ENCODE assay signal across 7 mouse cellular contexts in the genomic region with DNA sequence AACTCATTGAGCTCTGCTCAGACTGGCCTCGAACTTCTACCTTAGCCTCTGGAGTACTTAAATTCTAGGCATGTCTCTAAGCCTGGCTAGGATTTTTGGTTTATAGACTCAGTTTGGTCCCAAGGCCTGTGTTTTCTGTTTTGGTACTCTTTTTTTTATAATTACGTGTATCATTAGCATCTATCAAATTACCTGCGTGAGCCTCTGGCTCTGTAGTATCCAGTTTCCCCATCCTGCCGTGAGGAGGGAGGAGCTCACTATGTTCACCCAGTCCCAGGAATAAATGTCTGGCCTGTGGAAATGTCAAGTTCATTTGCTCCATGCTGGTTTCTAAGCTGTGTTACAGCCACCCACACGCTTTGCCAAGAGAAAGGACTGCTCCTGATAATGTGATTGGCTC. TPM values are rescaled to one million over a fixed set of nuclear protein-coding genes. Genes with fewer than 3 reads are reported as not detected.
DNase-seq lines count a peak whose midpoint lies in the region; ATAC-seq and TF ChIP-seq lines count a peak whose summit lies in the region.

No protein-coding gene starts in this region.

- WGBS in lung, embryonic 14.5 days = 26% methylated on average over 5 of the region's 5 CpGs
- 19% methylated on average over 5 of the region's 5 CpGs for WGBS in embryonic facial prominence, embryonic 14.5 days
- WGBS in intestine, embryonic 16.5 days = 35% methylated on average over 5 of the region's 5 CpGs
- WGBS in small intestine, adult 2 months = 40% methylated on average over 5 of the region's 5 CpGs

- H3K9me3 ChIP-seq in lung, embryonic 14.5 days (ENCODE audit: low read depth, low read length) = no peaks in the 10 kb centered on the region
- H3K9me3 ChIP-seq in embryonic facial prominence, embryonic 14.5 days (ENCODE audit: control insufficient read depth, low read length) = no peaks in the 10 kb centered on the region
- no peaks in the 10 kb centered on the region for H3K9me3 ChIP-seq in intestine, embryonic 16.5 days (ENCODE audit: control insufficient read depth, low read length)

- no peaks in the 10 kb centered on the region for H3K36me3 ChIP-seq in lung, embryonic 14.5 days (ENCODE audit: insufficient read depth)
- 0 out of 2 replicates have a peak, but pooled peaks cover 2% of the 10 kb centered on the region for H3K36me3 ChIP-seq in embryonic facial prominence, embryonic 14.5 days (ENCODE audit: control insufficient read depth, insufficient read depth, low read length)
- no peaks in the 10 kb centered on the region for H3K36me3 ChIP-seq in intestine, embryonic 16.5 days (ENCODE audit: control insufficient read depth, insufficient read depth, low read length)
- no peaks in the 10 kb centered on the region for H3K36me3 ChIP-seq in small intestine, adult 2 months (ENCODE audit: control insufficient read depth, insufficient read depth, low read length)

- no peak for TF ChIP-seq POLR2A in small intestine, adult 2 months (IDR thresholded peaks at IDR 0.05; ENCODE audit: low read depth, low read length)

- no peak overlapping the region for H3K27ac ChIP-seq in lung, embryonic 14.5 days (ENCODE audit: low read depth)
- H3K27ac ChIP-seq in embryonic facial prominence, embryonic 14.5 days (replicated peaks; ENCODE audit: low read depth, low read length) = no peak overlapping the region
- H3K27ac ChIP-seq in intestine, embryonic 16.5 days (ENCODE audit: low read length) = peak overlapping the region; percentile 39; the same call in 1 of the 2 replicates
- H3K27ac ChIP-seq in small intestine, adult 2 months (ENCODE audit: insufficient read depth, low read depth, low read length) = no peak overlapping the region

- H3K27me3 ChIP-seq in lung, embryonic 14.5 days (ENCODE audit: insufficient read depth, low read length) = no peaks in the 10 kb centered on the region
- H3K27me3 ChIP-seq in embryonic facial prominence, embryonic 14.5 days (replicated peaks; ENCODE audit: control insufficient read depth, insufficient read depth, low read length) = no peaks in the 10 kb centered on the region
- no peaks in the 10 kb centered on the region for H3K27me3 ChIP-seq in intestine, embryonic 16.5 days (replicated peaks; ENCODE audit: control insufficient read depth, insufficient read depth, low read length)
- H3K27me3 ChIP-seq in small intestine, adult 2 months (ENCODE audit: control insufficient read depth, insufficient read depth, low read length) = no peaks in the 10 kb centered on the region

- H3K9ac ChIP-seq in lung, embryonic 14.5 days = peak overlapping the region; percentile 30
- H3K9ac ChIP-seq in embryonic facial prominence, embryonic 14.5 days (ENCODE audit: low read depth, low read length) = peak overlapping the region; percentile 49
- H3K9ac ChIP-seq in intestine, embryonic 16.5 days (ENCODE audit: low read depth, low read length) = peak overlapping the region; percentile 44

- peak overlapping the region; percentile 98 for H3K4me3 ChIP-seq in lung, embryonic 14.5 days (ENCODE audit: low read depth, low read length)
- peak overlapping the region; percentile 98 for H3K4me3 ChIP-seq in embryonic facial prominence, embryonic 14.5 days (ENCODE audit: low read depth, low read length)
- H3K4me3 ChIP-seq in intestine, embryonic 16.5 days (ENCODE audit: low read length) = peak overlapping the region; percentile 20
- peak overlapping the region; percentile 5; the same call in 1 of the 2 replicates for H3K4me3 ChIP-seq in small intestine, adult 2 months (ENCODE audit: low read depth, low read length)

- peak; percentile 26 for DNase-seq in lung, embryonic 14.5 days
- no peak for DNase-seq in lung, postnatal 4 days
- DNase-seq in embryonic facial prominence, embryonic 14.5 days (ENCODE audit: low spot score) = no peak
- no peak for DNase-seq in layer of hippocampus, adult 9-10 months (ENCODE audit: low spot score)
- DNase-seq in kidney, postnatal 4 days = no peak

- ATAC-seq in lung, embryonic 14.5 days (ENCODE audit: insufficient read depth) = no peak
- ATAC-seq in embryonic facial prominence, embryonic 14.5 days (ENCODE audit: low read depth) = no peak
- ATAC-seq in intestine, embryonic 16.5 days = no peak

- peak overlapping the region; percentile 77 for H3K4me2 ChIP-seq in lung, embryonic 14.5 days
- H3K4me2 ChIP-seq in embryonic facial prominence, embryonic 14.5 days (ENCODE audit: low read depth, low read length) = peak overlapping the region; percentile 76
- H3K4me2 ChIP-seq in intestine, embryonic 16.5 days (ENCODE audit: low read depth, low read length) = peak overlapping the region; percentile 49

- TF ChIP-seq CTCF in lung, embryonic 14.5 days (IDR thresholded peaks at IDR 0.05; ENCODE audit: low read depth) = no peak
- TF ChIP-seq CTCF in small intestine, adult 2 months (IDR thresholded peaks at IDR 0.05; ENCODE audit: extremely low read depth, insufficient read length, insufficient replicate concordance, low read depth, low read length) = no peak

- H3K4me1 ChIP-seq in lung, embryonic 14.5 days (ENCODE audit: insufficient read depth) = peaks cover 39% of the 10 kb centered on the region
- peaks cover 53% of the 10 kb centered on the region for H3K4me1 ChIP-seq in embryonic facial prominence, embryonic 14.5 days (ENCODE audit: control insufficient read depth, insufficient read depth, low read length)
- peaks cover 51% of the 10 kb centered on the region for H3K4me1 ChIP-seq in intestine, embryonic 16.5 days (ENCODE audit: control insufficient read depth, insufficient read depth, low read length)
- H3K4me1 ChIP-seq in small intestine, adult 2 months (ENCODE audit: control insufficient read depth, insufficient read depth, insufficient read length, low read length) = peaks cover 33% of the 10 kb centered on the region

RNA-seq across cellular contexts. Expression of a gene that starts 2.1 kb away (rescaled TPM):
- 20.3 and 21.2 TPM in 2 replicates for polyA plus RNA-seq in lung, embryonic 14.5 days (2014; fragmentation: Nextera tagmentation; extraction: Ambion mirVana)
- polyA plus RNA-seq in embryonic facial prominence, embryonic 14.5 days (2014; fragmentation: Nextera tagmentation; extraction: Ambion mirVana) = 18.4 and 20.0 TPM in 2 replicates
- polyA plus RNA-seq in intestine, embryonic 16.5 days (2015; fragmentation: Nextera tagmentation; extraction: Ambion mirVana) = 9.9 and 11.8 TPM in 2 replicates
- polyA plus RNA-seq in small intestine, adult 2 months (2012; rRNA removed) = 6.4 and 11.5 TPM in 2 replicates

RNA-seq across cellular contexts. Expression of a gene that starts 47.9 kb away (rescaled TPM):
- 39.9 TPM in 2 replicates for polyA plus RNA-seq in lung, embryonic 14.5 days (2014; fragmentation: Nextera tagmentation; extraction: Ambion mirVana)
- 48.5 and 49.3 TPM in 2 replicates for polyA plus RNA-seq in embryonic facial prominence, embryonic 14.5 days (2014; fragmentation: Nextera tagmentation; extraction: Ambion mirVana)
- 29.2 and 32.0 TPM in 2 replicates for polyA plus RNA-seq in intestine, embryonic 16.5 days (2015; fragmentation: Nextera tagmentation; extraction: Ambion mirVana)
- polyA plus RNA-seq in small intestine, adult 2 months (2012; rRNA removed) = 25.6 and 47.2 TPM in 2 replicates

Comparison
In these comparisons a context has a peak if more than half of its experiments do, and no peak if none do; other contexts are left out.
1. H3K4me3 ChIP-seq: peak in every context shown above with its lines; median percentile 98 in lung, embryonic 14.5 days; 98 in embryonic facial prominence, embryonic 14.5 days; 20 in intestine, embryonic 16.5 days; 5 in small intestine, adult 2 months.